Mouse (Mus musculus): Measurements from ENCODE around the gene Fads2.
"Not testable (repeated sequence)": the region's sequence is repeated elsewhere in the genome, so short reads cannot be mapped to it uniquely, and the experiment has no call there.

Fads2 gene

DNA sequence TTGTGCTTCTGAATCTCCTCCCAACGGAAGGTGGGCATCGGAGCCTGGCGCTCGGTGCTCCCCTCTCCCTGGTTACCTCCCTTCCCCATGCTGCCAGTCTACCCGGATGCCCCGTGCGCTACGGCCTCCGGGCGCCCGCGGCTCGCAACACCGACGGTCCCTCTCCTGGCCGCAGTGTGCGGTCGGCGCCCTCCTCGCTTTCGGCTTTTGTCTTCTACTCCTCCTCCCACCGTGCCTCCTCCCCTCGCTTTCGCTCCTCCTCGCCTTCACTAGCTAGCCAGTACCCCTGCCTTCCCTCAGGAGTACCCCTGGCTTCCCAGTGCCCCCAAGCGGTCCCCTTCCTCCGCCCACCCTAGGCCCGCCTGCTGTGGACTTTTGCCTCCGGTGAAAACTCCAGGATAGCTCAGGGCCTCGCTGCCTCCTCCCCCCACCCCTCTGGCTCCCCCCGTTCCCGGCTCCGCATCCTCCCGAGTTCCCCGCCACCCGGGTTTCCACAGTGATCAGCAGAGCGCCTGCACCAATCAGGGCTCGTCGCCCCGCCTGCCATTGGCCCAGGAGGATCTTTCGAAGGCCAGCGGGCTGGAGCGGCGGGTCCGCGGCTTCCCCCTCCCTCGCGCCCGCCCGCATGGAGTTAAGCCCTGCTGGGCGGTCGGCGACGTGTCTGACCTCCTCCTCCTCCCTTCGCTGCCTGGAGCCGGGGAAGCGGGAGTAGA, at the start of gene Fads2:
TSS of gene Fads2 (minus strand) at position 406 of the 713 bp plus-strand sequence.
- peak; percentile 72 for DNase-seq (ENCODE audit: low spot score)

DNA sequence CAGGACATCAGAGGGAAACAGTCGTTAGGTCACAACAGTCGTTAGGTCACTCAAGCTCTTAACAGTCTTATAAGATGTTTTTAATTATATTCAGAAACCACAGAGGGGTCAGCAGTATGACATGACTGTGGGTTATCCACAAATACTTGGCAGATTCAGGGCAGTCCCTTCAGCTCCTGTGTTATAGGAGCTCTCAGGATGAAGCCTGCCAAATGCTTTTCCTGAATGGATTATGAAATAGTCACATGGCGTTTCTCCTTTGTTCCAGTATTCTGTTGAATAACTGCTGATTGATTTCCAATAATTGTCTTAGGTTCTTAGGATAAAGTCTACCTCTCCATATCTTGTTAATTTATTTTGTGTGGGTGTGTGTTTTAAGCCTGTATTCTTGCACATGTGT, 47.6 kb upstream of the Fads2 start:
- DNase-seq (ENCODE audit: low spot score): no peak

- DNase-seq (ENCODE audit: low spot score): no peak
Observed at GRCm38 (mm10) chr19:10148555-10148954, 47.0 kb upstream of the Fads2 start.

DNA sequence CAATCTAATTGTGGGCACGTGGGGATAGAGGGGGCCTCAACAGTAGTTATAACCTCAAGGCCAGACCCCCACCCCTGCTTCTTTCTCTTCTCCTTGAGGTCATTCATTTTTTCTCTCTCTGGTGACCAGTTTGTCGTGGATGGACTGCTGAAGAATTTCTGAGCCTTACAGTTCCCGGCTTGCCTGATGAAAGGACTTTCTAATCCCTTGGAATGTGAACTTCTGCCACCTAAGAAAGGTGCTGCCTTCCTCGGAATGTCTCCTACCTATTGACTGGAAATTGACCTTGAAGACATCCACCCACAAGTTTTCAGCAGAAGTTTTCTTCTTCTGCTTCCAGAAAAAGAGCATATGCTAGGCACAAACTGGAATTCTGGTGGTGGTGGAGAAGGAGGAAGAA, 42.9 kb upstream of the Fads2 start:
- no peak for DNase-seq (ENCODE audit: low spot score)

DNA sequence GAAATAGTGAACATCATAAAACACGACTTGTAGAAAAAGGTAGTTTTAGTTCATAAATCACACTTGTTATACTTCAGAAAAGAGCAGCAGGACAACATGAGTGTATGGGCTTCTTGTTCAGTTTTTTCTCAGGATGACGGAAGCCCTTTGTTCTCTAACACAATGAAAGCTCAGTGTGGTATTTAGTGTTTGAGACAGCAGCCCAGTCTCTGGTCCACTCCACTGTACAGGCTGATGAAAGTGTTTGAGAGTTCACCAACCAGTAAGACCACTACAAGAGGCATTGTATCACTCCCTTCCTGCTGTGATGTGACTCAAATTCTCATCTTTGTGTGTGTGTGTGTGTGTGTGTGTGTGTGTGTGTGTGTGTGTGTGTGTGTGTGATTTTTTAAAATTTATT, 42.1 kb upstream of the Fads2 start:
- DNase-seq (ENCODE audit: low spot score): no peak

- DNase-seq (ENCODE audit: low spot score): no peak
Observed at GRCm38 (mm10) chr19:10139736-10140135, 38.2 kb upstream of the Fads2 start.

- no peak for DNase-seq (ENCODE audit: low spot score)
Observed at GRCm38 (mm10) chr19:10137423-10137822, 35.9 kb upstream of the Fads2 start.

- no peak for DNase-seq (ENCODE audit: low spot score)
Observed at GRCm38 (mm10) chr19:10134692-10135091, 33.1 kb upstream of the Fads2 start.

DNA sequence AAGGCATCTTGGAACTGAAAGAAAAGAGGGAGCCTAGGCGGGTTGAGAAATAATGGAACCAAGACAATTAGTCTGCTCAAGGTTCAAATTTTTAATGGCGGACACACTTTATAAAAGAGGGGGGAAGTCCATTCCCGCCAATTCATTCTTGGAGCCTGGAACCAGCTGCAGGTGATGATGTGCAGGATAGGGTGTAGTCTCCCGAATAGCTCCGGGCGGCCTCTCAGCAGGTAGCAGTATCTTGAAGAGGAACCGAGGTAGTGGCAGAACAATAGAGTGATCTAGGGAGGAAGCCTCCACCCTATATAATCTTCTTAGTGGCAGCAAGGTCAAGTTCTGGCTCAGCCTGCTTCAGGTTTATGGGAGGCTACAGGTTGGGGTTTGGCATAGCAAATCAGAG, 28.0 kb upstream of the Fads2 start:
- not testable (repeated sequence) for DNase-seq (ENCODE audit: low spot score)

GRCm38 (mm10) chr19:10126479-10127250, 25.1 kb upstream of the Fads2 start:
- DNase-seq (ENCODE audit: low spot score): no peak

DNA sequence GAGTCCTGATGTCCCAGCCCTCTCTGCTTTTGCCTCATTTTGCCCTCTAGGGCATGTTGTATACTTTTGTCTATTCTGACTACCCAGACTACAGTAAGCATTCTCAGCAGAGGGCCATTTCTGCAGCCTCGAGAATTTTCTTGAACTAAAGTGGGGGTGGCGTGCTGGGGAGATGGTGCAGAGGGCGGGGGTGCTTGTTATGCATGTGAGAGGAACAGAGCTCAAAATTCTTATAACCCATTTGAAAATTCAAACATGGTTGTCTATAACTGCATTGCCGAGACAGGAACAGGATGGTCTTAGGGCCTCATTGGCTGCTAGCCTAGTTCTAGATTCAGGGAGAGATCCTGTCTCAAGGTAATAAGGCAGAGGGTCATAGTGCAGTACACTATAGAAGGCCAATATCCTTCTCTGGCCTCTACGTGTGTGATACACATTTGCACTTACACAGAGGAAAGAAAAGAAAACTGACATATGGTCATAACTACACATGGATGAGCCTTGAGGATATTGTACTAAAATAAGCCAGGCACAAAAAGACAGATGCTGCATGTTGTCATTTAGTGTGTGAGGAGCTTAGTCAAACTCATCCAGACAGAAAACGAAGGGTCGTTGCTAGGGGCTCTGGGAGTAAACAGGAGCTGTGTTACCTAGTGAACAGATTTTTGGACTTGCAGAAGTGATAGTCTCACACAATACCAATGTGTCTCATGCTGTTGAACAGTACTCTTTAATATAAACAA, 22.5 kb upstream of the Fads2 start:
- DNase-seq (ENCODE audit: low spot score): no peak

DNA sequence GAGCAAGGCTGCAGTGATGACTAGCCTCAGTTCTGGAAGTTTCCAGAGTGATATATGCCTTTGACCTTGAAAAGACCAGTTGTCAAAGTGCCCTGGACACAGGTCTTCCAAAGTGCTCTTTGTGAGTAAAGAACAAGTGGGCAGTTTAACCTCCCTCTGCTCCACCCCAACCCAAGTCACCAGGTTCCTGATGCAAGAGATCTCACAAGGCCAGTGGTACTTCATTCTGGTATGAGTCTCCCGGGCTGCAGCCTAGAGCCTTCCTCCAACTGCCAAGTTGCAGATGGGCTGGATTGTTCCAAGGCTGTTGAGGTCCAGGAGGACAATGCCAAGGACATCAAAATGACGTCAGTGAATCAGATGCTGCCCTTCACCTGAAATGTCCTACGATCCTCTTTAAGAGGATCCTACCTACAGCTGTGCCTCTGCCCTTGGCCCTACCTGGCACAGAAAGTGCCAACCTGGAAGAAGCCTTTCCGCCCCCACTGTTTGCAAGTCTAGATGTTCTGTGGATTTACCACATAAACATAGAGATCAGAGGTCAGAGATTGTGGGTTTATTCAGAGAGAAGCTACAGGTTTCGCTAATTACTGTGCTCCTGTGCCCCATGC, 20.6 kb upstream of the Fads2 start:
- no peak for DNase-seq (ENCODE audit: low spot score)

DNA sequence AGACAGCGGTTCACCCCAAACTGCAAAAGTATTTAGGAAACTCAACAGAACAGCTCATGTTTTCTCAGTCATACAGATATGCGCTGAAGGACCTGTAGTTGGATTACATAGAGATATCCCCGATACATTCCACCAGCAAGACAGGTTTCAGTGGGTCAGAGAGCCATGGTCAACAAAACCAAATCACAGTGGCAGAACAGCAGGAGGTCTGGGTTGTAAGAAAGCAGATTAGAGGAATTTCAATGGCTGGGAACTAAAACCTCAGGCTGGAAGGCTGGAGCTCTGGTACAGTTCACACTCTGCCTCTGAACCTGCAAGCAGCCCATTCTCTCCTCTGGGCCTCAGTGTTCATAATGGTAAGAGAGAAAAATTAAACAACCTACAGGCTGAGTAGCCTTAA, 15.1 kb upstream of the Fads2 start:
- no peak for DNase-seq (ENCODE audit: low spot score)

GRCm38 (mm10) chr19:10115373-10116158, 14.0 kb upstream of the Fads2 start:
- no peak for DNase-seq (ENCODE audit: low spot score)

- no peak for DNase-seq (ENCODE audit: low spot score)
Observed at GRCm38 (mm10) chr19:10112956-10113355, 11.4 kb upstream of the Fads2 start.

DNA sequence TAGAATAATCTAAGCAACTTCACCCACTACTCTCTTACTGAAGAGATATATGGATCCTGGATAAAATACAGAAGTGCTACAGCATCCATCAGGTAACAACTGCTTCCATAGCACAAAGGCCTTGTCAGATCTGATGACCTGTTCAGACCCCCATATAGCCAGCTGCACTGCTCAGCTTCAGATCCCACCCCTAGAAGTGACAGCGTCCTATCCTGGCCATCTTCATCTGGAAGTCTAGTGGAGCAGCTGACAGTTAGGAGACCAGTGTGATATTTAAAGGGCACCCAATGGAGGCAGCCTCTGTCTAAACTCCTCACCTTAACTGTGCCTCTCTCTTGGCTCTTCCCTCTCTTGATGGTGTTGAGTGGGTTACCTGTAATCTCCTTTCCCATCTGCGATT, 7.1 kb upstream of the Fads2 start:
- no peak for DNase-seq (ENCODE audit: low spot score)

GRCm38 (mm10) chr19:10108129-10108528, 6.6 kb upstream of the Fads2 start:
- no peak for DNase-seq (ENCODE audit: low spot score)

DNA sequence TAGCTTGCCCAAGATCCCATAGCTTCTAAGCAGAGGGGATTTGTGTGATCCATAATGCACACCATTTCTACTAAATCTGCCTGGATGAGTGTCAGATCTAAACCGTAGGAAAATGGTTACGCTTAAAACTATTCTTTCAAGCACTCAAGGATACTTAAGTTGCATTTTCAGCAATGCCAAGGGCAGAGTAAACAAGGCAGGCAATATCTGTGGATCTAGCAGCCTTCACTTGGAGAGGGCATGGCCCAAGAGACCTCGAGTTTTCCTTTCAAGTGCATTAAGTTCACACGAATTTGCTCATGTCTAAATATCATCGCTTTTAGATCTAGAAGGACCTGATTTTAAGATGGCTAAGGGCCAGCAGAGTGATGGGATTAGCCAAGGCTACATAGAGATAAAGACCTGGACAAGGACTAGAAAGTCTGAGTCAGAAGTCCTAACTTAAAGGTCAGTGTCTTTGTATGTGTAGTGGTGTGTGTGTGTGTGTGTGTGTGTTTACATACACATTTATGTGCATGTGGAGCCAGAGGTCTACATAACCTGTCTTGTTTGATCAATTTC, 5.6 kb upstream of the Fads2 start:
- no peak for DNase-seq (ENCODE audit: low spot score)

GRCm38 (mm10) chr19:10106634-10107033, 5.1 kb upstream of the Fads2 start:
- no peak for DNase-seq (ENCODE audit: low spot score)

GRCm38 (mm10) chr19:10105034-10105493, 3.5 kb upstream of the Fads2 start:
- no peak for DNase-seq (ENCODE audit: low spot score)

- no peak for DNase-seq (ENCODE audit: low spot score)
Observed at GRCm38 (mm10) chr19:10104234-10104633, 2.7 kb upstream of the Fads2 start.
